Mouse (Mus musculus): ENCODE data around the gene Zfp1. TPM values are rescaled to one million over a fixed set of nuclear protein-coding genes. Genes with fewer than 3 reads are reported as not detected.
A peak's percentile ranks its signal among the peaks of the same experiment; 100 is the strongest.
"Not testable (repeated sequence)": the region's sequence is repeated elsewhere in the genome, so short reads cannot be mapped to it uniquely, and the experiment has no call there.

Gene Zfp1
- polyA plus RNA-seq, 1 experiment from 2014 or later, result 25.1 TPM

GRCm38 (mm10) chr8:111644286-111645051, 1.3 kb downstream of the Zfp1 start:
- H3K9ac ChIP-seq (ENCODE audit: low read depth, low read length); H3K27me3 ChIP-seq (ENCODE audit: control insufficient read depth, insufficient read depth, low read length): not testable (repeated sequence)

GRCm38 (mm10) chr8:111645715-111646114, 2.5 kb downstream of the Zfp1 start:
- H3K36me3 ChIP-seq (ENCODE audit: control insufficient read depth, insufficient read depth, low read length), result no peaks in the 10 kb centered on the region

More at GRCm38 (mm10) chr8:111644286-111645051, 1.3 kb downstream of the Zfp1 start:
- not testable (repeated sequence) for H3K27ac ChIP-seq (ENCODE audit: low read depth, low read length); ATAC-seq (ENCODE audit: low FRiP score); H3K9me3 ChIP-seq (ENCODE audit: control insufficient read depth, low read length); H3K36me3 ChIP-seq (ENCODE audit: control insufficient read depth, insufficient read depth, low read length); H3K4me1 ChIP-seq (replicated peaks; ENCODE audit: control insufficient read depth, insufficient read depth, low read length)
- DNase-seq (ENCODE audit: low spot score), result peak; percentile 19
- 78% methylated on average over 12 of the region's 12 CpGs for WGBS
- Histone ChIP-seq H3K4me2 (replicated peaks; ENCODE audit: low read depth, low read length) (peak overlapping the region; percentile 49), H3K4me3 (ENCODE audit: low read depth, low read length) (peak overlapping the region; percentile 79)

GRCm38 (mm10) chr8:111648834-111649233, 5.6 kb downstream of the Zfp1 start:
- Histone ChIP-seq H3K4me3 (ENCODE audit: low read depth, low read length) (no peak overlapping the region), H3K4me1 (replicated peaks; ENCODE audit: control insufficient read depth, insufficient read depth, low read length) (no peaks in the 10 kb centered on the region), H3K4me2 (replicated peaks; ENCODE audit: low read depth, low read length) (no peak overlapping the region), H3K27ac (ENCODE audit: low read depth, low read length) (no peak overlapping the region), H3K9ac (ENCODE audit: low read depth, low read length) (no peak overlapping the region), H3K27me3 (ENCODE audit: control insufficient read depth, insufficient read depth, low read length) (no peaks in the 10 kb centered on the region), H3K36me3 (ENCODE audit: control insufficient read depth, insufficient read depth, low read length) (no peaks in the 10 kb centered on the region), H3K9me3 (ENCODE audit: control insufficient read depth, low read length) (no peaks in the 10 kb centered on the region)
- WGBS, result 58% methylated on average over 2 of the region's 2 CpGs
- no peak for DNase-seq (ENCODE audit: low spot score)
- no peak for ATAC-seq (ENCODE audit: low FRiP score)

More at GRCm38 (mm10) chr8:111645715-111646114, 2.5 kb downstream of the Zfp1 start:
- Histone ChIP-seq H3K27me3 (ENCODE audit: control insufficient read depth, insufficient read depth, low read length) (no peaks in the 10 kb centered on the region), H3K4me2 (replicated peaks; ENCODE audit: low read depth, low read length) (no peak overlapping the region), H3K4me1 (replicated peaks; ENCODE audit: control insufficient read depth, insufficient read depth, low read length) (0 out of 2 replicates have a peak, but pooled peaks cover 2% of the 10 kb centered on the region), H3K9me3 (ENCODE audit: control insufficient read depth, low read length) (no peaks in the 10 kb centered on the region), H3K9ac (ENCODE audit: low read depth, low read length) (no peak overlapping the region), H3K27ac (ENCODE audit: low read depth, low read length) (no peak overlapping the region), H3K4me3 (ENCODE audit: low read depth, low read length) (no peak overlapping the region)
- DNase-seq (ENCODE audit: low spot score), result no peak
- 95% methylated on average over 8 of the region's 8 CpGs for WGBS
- ATAC-seq (ENCODE audit: low FRiP score), result no peak

DNA sequence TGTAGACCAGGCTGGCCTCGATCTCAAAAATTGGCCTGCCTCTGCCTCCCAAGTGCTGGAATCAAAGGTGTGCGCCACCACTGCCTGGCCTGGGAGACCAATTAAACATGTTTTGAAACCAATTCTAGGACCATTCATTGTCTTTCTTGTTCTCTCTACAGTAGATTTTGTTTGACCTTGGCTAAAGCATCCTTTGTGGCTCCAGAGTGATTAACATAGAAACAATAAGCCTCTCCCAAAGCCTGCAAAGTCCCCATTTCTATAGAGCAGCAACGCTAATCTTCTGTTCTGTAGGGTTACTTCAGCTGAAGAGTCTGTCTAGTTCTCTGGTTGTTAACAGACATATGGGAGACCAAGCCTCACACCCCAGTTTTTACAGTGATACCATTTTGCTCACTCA, 7.5 kb downstream of the Zfp1 start:
- ATAC-seq (ENCODE audit: low FRiP score) (no peak), DNase-seq (ENCODE audit: low spot score) (no peak)
- H3K36me3 ChIP-seq (ENCODE audit: control insufficient read depth, insufficient read depth, low read length), result no peaks in the 10 kb centered on the region
- 86% methylated on average over 3 of the region's 3 CpGs for WGBS
- no peak overlapping the region for H3K4me2 ChIP-seq (replicated peaks; ENCODE audit: low read depth, low read length)
- no peaks in the 10 kb centered on the region for H3K4me1 ChIP-seq (replicated peaks; ENCODE audit: control insufficient read depth, insufficient read depth, low read length)
- H3K4me3 ChIP-seq (ENCODE audit: low read depth, low read length), result no peak overlapping the region
- H3K27ac ChIP-seq (ENCODE audit: low read depth, low read length), result no peak overlapping the region
- H3K27me3 ChIP-seq (ENCODE audit: control insufficient read depth, insufficient read depth, low read length), result no peaks in the 10 kb centered on the region
- H3K9me3 ChIP-seq (ENCODE audit: control insufficient read depth, low read length), result no peaks in the 10 kb centered on the region
- no peak overlapping the region for H3K9ac ChIP-seq (ENCODE audit: low read depth, low read length)

GRCm38 (mm10) chr8:111653524-111653923, 10.3 kb downstream of the Zfp1 start:
- DNase-seq (ENCODE audit: low spot score) (no peak), ATAC-seq (ENCODE audit: low FRiP score) (no peak)
- Histone ChIP-seq H3K36me3 (ENCODE audit: control insufficient read depth, insufficient read depth, low read length) (no peaks in the 10 kb centered on the region), H3K4me1 (replicated peaks; ENCODE audit: control insufficient read depth, insufficient read depth, low read length) (no peaks in the 10 kb centered on the region), H3K9me3 (ENCODE audit: control insufficient read depth, low read length) (no peaks in the 10 kb centered on the region), H3K9ac (ENCODE audit: low read depth, low read length) (no peak overlapping the region), H3K4me2 (replicated peaks; ENCODE audit: low read depth, low read length) (no peak overlapping the region), H3K27ac (ENCODE audit: low read depth, low read length) (no peak overlapping the region), H3K27me3 (ENCODE audit: control insufficient read depth, insufficient read depth, low read length) (no peaks in the 10 kb centered on the region), H3K4me3 (ENCODE audit: low read depth, low read length) (no peak overlapping the region)
- 96% methylated on average over 2 of the region's 2 CpGs for WGBS

DNA sequence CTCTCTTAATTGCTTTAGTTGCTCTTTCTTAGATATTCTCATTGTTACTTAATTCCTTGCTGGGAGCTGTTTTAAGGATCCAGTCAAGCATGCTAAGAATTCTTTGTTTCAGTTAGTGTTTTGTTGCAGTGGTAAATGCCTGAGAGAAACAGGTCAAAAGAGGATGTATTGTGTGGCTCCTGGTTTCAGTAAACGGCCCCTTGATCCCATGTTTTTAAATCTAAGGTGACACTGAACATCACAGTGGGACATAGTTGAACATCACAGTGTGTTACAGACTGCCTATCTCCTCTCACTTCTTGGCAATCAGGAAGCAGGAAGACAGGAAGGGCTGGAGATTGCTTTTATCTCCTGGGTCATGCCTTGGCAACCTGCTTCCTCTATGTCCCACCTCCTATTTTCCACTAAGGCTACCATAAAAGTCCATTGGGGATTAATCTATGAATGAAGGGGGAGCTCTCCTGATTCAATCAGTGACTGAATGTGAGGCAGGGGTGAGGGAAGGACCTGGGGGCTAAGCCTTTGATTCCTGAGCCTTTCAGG, 14.2 kb downstream of the Zfp1 start:
- Histone ChIP-seq H3K36me3 (ENCODE audit: control insufficient read depth, insufficient read depth, low read length) (no peaks in the 10 kb centered on the region), H3K9me3 (ENCODE audit: control insufficient read depth, low read length) (no peaks in the 10 kb centered on the region), H3K27me3 (ENCODE audit: control insufficient read depth, insufficient read depth, low read length) (no peaks in the 10 kb centered on the region), H3K9ac (ENCODE audit: low read depth, low read length) (no peak overlapping the region), H3K4me1 (replicated peaks; ENCODE audit: control insufficient read depth, insufficient read depth, low read length) (no peaks in the 10 kb centered on the region), H3K4me3 (ENCODE audit: low read depth, low read length) (no peak overlapping the region), H3K4me2 (replicated peaks; ENCODE audit: low read depth, low read length) (no peak overlapping the region), H3K27ac (ENCODE audit: low read depth, low read length) (no peak overlapping the region)
- 39% methylated on average over 1 of the region's 1 CpGs for WGBS
- ATAC-seq (ENCODE audit: low FRiP score) (no peak), DNase-seq (ENCODE audit: low spot score) (no peak)

DNA sequence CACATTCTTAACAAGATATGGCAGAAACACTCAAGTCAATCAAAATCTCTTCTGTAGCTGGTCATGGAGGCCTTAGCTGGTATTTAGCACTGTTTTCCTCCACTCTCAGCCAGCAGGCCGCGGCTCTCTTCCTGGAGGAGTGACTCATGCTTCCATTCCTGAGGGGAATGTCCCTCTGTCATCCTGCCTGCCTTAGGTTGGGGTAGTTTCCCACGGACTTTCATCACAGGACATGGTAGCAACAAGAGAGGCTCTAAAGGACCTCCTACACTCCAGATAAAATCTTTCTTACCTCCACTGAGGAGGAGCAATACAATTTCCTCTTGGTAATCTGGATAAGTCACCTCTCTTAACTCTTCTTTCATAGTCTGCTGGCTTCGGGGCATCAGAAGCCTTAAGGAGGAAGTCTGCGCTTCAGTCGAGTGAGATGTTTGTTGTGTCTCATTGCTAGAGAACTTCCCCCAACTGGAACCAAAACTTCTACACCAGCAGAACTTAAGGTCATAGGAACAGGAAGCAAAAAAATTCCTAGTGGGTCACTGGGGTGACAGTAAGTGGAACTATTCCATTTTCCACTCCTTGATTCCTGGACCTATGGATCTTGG, 15.7 kb downstream of the Zfp1 start:
- H3K36me3 ChIP-seq (ENCODE audit: control insufficient read depth, insufficient read depth, low read length), result no peaks in the 10 kb centered on the region
- WGBS, result 88% methylated on average over 6 of the region's 6 CpGs
- no peak overlapping the region for H3K4me2 ChIP-seq (replicated peaks; ENCODE audit: low read depth, low read length)
- no peak overlapping the region for H3K4me3 ChIP-seq (ENCODE audit: low read depth, low read length)
- H3K9ac ChIP-seq (ENCODE audit: low read depth, low read length), result no peak overlapping the region
- no peak for DNase-seq (ENCODE audit: low spot score)
- no peaks in the 10 kb centered on the region for H3K9me3 ChIP-seq (ENCODE audit: control insufficient read depth, low read length)
- ATAC-seq (ENCODE audit: low FRiP score), result no peak
- H3K27me3 ChIP-seq (ENCODE audit: control insufficient read depth, insufficient read depth, low read length), result no peaks in the 10 kb centered on the region
- H3K4me1 ChIP-seq (replicated peaks; ENCODE audit: control insufficient read depth, insufficient read depth, low read length), result no peaks in the 10 kb centered on the region
- no peak overlapping the region for H3K27ac ChIP-seq (ENCODE audit: low read depth, low read length)

GRCm38 (mm10) chr8:111662473-111662872, 19.3 kb downstream of the Zfp1 start:
- no peak overlapping the region for H3K4me3 ChIP-seq (ENCODE audit: low read depth, low read length)
- ATAC-seq (ENCODE audit: low FRiP score), result no peak
- no peaks in the 10 kb centered on the region for H3K9me3 ChIP-seq (ENCODE audit: control insufficient read depth, low read length)
- H3K4me2 ChIP-seq (replicated peaks; ENCODE audit: low read depth, low read length), result no peak overlapping the region
- no peaks in the 10 kb centered on the region for H3K4me1 ChIP-seq (replicated peaks; ENCODE audit: control insufficient read depth, insufficient read depth, low read length)
- no peak overlapping the region for H3K27ac ChIP-seq (ENCODE audit: low read depth, low read length)
- H3K27me3 ChIP-seq (ENCODE audit: control insufficient read depth, insufficient read depth, low read length), result no peaks in the 10 kb centered on the region
- 92% methylated on average over 3 of the region's 3 CpGs for WGBS
- DNase-seq (ENCODE audit: low spot score), result peak; percentile 79
- H3K36me3 ChIP-seq (ENCODE audit: control insufficient read depth, insufficient read depth, low read length), result no peaks in the 10 kb centered on the region
- H3K9ac ChIP-seq (ENCODE audit: low read depth, low read length), result no peak overlapping the region

GRCm38 (mm10) chr8:111666751-111667150, 23.6 kb downstream of the Zfp1 start:
- Histone ChIP-seq H3K4me2 (replicated peaks; ENCODE audit: low read depth, low read length) (no peak overlapping the region), H3K27me3 (ENCODE audit: control insufficient read depth, insufficient read depth, low read length) (no peaks in the 10 kb centered on the region), H3K27ac (ENCODE audit: low read depth, low read length) (no peak overlapping the region), H3K36me3 (ENCODE audit: control insufficient read depth, insufficient read depth, low read length) (peaks cover 8% of the 10 kb centered on the region), H3K4me1 (replicated peaks; ENCODE audit: control insufficient read depth, insufficient read depth, low read length) (no peaks in the 10 kb centered on the region), H3K9ac (ENCODE audit: low read depth, low read length) (no peak overlapping the region), H3K9me3 (ENCODE audit: control insufficient read depth, low read length) (no peaks in the 10 kb centered on the region), H3K4me3 (ENCODE audit: low read depth, low read length) (no peak overlapping the region)
- DNase-seq (ENCODE audit: low spot score) (no peak), ATAC-seq (ENCODE audit: low FRiP score) (no peak)
- 92% methylated on average over 2 of the region's 2 CpGs for WGBS

Data from hindbrain, embryonic 11.5 days (tissue).